Mouse (Mus musculus) hindbrain, embryonic 15.5 days (tissue): ENCODE measurements at regions not wholly inside any gene's neighbourhood (a gene's known extent, or its start where the extent isn't known, plus 50 kb on each side); places are given as distances from the start of the nearest gene placed in this dataset.

Experiments
- ATAC-seq: fragments of 200-750 bp; cut with Nextera tagmentation; 2 replicates; pipeline ENCODE4 v1.8.0; 2017; ENCODE audit warnings: low read depth, moderate number of reproducible peaks, moderate TSS enrichment; ENCODE audit not compliant: low FRiP score
- H3K27ac ChIP-seq: fragments of 300-500 bp; sonication (generic); replicated peaks from 2 replicates; pipeline ENCODE4 v1.5.1; 2015; ENCODE audit warnings: mild to moderate bottlenecking, inconsistent platforms
- H3K27me3 ChIP-seq: fragments of 300-500 bp; sonication (generic); 2 replicates; pipeline ENCODE4 v1.6.1; 2015; ENCODE audit warnings: control low read depth, inconsistent platforms
- H3K36me3 ChIP-seq: fragments of 300-500 bp; sonication (generic); 2 replicates; pipeline ENCODE4 v1.6.1; 2015; ENCODE audit warnings: control low read depth, inconsistent platforms
- H3K4me1 ChIP-seq: fragments of 300-500 bp; sonication (generic); replicated peaks from 2 replicates; pipeline ENCODE4 v1.6.1; 2015; ENCODE audit warnings: control low read depth, inconsistent platforms
- H3K4me2 ChIP-seq: fragments of 300-500 bp; sonication (generic); 2 replicates; pipeline ENCODE4 v1.6.1; 2015; ENCODE audit warnings: moderate library complexity, mild to moderate bottlenecking, inconsistent platforms
- H3K4me3 ChIP-seq: fragments of 300-500 bp; sonication (generic); 2 replicates; pipeline ENCODE4 v1.5.1; 2015; ENCODE audit warnings: mild to moderate bottlenecking, inconsistent platforms
- H3K9ac ChIP-seq: fragments of 300-500 bp; sonication (generic); 2 replicates; pipeline ENCODE4 v1.6.1; 2015; ENCODE audit warnings: inconsistent platforms
- H3K9me3 ChIP-seq: fragments of 300-500 bp; sonication (generic); 2 replicates; pipeline ENCODE4 v1.6.1; 2016; ENCODE audit warnings: control low read depth, inconsistent platforms
- WGBS: fragments of 180-500 bp; shearing (Covaris S2); methylation state at CpG from one replicate; pipeline ENCODE4 v1.1.7; 2015; 5-methylcytosine and 5-hydroxymethylcytosine counted together

DNA sequence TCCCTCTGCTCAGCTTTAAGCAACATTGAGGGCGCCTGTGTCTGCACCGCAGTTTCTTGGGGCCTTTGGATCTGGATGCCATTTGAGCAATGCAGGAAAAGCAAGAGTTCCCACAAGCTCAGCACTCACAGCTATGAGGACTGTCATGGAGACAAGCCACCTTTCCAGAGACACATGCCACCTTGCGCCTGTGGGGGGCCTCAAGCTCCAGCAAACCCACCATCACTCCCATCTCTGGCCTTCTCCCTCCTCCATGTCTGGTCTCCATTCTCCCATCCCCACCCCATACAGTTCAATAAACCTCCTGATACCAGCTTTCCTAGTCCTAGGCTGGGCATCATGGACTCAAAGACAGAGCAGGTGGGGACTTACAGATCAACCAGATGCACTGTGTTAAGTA lies 97.8 kb downstream of the Wdr11 start:
- H3K27ac ChIP-seq: no peak overlapping the region
- ATAC-seq: no peak

DNA sequence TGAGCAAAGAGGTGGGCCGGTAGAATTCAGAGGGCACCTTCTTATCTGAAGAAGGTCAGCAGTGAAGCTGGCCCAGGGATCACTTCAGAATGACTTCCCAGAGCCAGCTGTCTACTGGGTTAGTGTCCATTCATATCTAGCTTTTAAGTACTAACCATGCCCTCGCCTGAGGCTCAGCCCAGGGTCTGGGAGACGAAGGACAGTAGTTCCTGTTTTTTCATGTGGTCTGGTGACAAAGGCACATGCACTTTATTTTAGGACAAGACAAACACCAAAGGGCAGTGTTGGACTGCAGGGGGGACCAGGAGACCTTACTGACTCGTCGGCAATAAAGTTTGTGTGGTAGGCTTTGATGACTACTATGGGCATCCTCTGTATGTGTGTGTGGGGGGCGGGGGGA lies 99.2 kb downstream of the Wdr11 start:
- 95% methylated on average over 6 of the region's 6 CpGs for WGBS
- no peaks in the 10 kb centered on the region for H3K27me3 ChIP-seq
- no peak overlapping the region for H3K9ac ChIP-seq
- ATAC-seq: no peak
- H3K9me3 ChIP-seq: no peaks in the 10 kb centered on the region
- H3K27ac ChIP-seq: no peak overlapping the region
- no peaks in the 10 kb centered on the region for H3K36me3 ChIP-seq
- no peak overlapping the region for H3K4me3 ChIP-seq
- H3K4me2 ChIP-seq: no peak overlapping the region
- 0 out of 2 replicates have a peak, but pooled peaks cover 4% of the 10 kb centered on the region for H3K4me1 ChIP-seq

More for the DNA sequence above, 97.8 kb downstream of the Wdr11 start:
- H3K27me3 ChIP-seq: no peaks in the 10 kb centered on the region
- 0 out of 2 replicates have a peak, but pooled peaks cover 4% of the 10 kb centered on the region for H3K4me1 ChIP-seq
- no peak overlapping the region for H3K4me3 ChIP-seq
- no peaks in the 10 kb centered on the region for H3K36me3 ChIP-seq
- H3K9ac ChIP-seq: no peak overlapping the region
- H3K4me2 ChIP-seq: no peak overlapping the region
- no peaks in the 10 kb centered on the region for H3K9me3 ChIP-seq
- 99% methylated on average over 3 of the region's 3 CpGs for WGBS

DNA sequence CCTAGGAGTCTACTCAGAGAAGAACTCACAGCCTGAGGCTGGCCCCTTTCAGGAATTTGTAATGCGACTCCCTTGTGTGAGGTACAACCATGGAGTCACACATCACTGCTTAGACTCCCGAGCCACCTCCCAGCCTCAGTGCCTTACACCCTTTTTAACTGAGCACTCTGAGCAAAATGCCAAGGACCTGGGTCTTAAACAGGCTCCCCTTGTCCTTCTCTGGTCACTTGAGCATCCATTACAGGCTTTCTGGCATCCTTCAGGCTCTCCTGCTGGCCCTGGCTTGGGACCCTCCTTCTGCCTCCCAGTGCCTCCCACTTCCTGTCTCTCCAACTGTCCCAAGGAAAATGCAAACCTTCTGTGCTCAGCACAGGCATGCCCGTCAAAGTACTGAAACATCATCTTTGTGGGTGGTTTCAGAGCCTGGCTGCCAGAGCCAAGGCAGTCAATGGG lies 100.0 kb downstream of the Wdr11 start:
- H3K36me3 ChIP-seq: no peaks in the 10 kb centered on the region
- WGBS: 45% methylated on average over 3 of the region's 3 CpGs
- no peak overlapping the region for H3K4me2 ChIP-seq
- 0 out of 2 replicates have a peak, but pooled peaks cover 4% of the 10 kb centered on the region for H3K4me1 ChIP-seq
- H3K9me3 ChIP-seq: no peaks in the 10 kb centered on the region
- no peak overlapping the region for H3K9ac ChIP-seq
- no peak overlapping the region for H3K27ac ChIP-seq
- no peak overlapping the region for H3K4me3 ChIP-seq
- ATAC-seq: no peak
- H3K27me3 ChIP-seq: no peaks in the 10 kb centered on the region

DNA sequence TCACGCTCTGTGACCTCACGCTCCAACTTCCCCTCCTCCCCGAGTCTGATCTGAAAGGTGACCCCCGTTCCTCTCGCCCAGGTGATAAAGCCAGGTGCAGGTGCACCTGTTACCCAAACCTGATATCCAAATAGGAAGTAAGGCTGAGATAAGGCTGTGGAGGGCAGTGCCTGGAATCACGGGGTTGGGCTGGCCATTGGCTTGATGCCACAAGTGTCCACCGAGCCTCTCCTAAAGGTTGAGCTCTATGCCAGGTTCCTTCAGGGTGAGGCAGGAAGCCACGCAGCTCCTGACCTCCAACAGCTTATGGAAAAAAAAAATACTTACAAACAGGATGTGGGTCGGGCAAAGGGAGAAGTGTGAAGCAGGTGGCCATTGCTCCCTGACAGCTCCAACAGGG lies 102.0 kb downstream of the Wdr11 start:
- 90% methylated on average over 9 of the region's 9 CpGs for WGBS
- no peaks in the 10 kb centered on the region for H3K9me3 ChIP-seq
- H3K27me3 ChIP-seq: no peaks in the 10 kb centered on the region
- no peaks in the 10 kb centered on the region for H3K4me1 ChIP-seq
- no peak overlapping the region for H3K27ac ChIP-seq
- H3K4me2 ChIP-seq: no peak overlapping the region
- no peak overlapping the region for H3K4me3 ChIP-seq
- no peak overlapping the region for H3K9ac ChIP-seq
- no peaks in the 10 kb centered on the region for H3K36me3 ChIP-seq
- no peak for ATAC-seq

DNA sequence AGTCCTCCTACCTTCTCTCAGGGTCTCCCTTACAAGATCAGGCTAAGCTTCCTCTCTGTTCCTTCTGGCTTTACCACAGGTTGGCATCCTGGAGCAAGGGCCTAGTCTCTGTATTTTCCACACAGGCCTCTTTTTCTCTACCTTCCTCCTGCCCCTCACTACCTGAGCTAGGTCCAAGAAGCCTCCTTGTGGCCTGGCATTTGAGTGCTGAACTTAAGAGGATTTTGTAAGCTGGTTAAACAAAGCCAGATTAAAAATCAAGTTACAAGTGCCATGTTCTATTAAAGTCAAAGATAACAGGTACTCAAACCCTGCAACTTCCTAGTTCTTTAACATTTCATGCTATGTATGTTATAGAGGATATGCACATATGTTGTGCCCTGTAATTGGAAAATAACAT lies 102.5 kb downstream of the Wdr11 start:
- H3K4me3 ChIP-seq: no peak overlapping the region
- H3K4me2 ChIP-seq: no peak overlapping the region
- H3K27me3 ChIP-seq: no peaks in the 10 kb centered on the region
- H3K4me1 ChIP-seq: no peaks in the 10 kb centered on the region
- H3K9ac ChIP-seq: no peak overlapping the region
- ATAC-seq: no peak
- H3K27ac ChIP-seq: no peak overlapping the region
- H3K9me3 ChIP-seq: no peaks in the 10 kb centered on the region
- H3K36me3 ChIP-seq: no peaks in the 10 kb centered on the region

DNA sequence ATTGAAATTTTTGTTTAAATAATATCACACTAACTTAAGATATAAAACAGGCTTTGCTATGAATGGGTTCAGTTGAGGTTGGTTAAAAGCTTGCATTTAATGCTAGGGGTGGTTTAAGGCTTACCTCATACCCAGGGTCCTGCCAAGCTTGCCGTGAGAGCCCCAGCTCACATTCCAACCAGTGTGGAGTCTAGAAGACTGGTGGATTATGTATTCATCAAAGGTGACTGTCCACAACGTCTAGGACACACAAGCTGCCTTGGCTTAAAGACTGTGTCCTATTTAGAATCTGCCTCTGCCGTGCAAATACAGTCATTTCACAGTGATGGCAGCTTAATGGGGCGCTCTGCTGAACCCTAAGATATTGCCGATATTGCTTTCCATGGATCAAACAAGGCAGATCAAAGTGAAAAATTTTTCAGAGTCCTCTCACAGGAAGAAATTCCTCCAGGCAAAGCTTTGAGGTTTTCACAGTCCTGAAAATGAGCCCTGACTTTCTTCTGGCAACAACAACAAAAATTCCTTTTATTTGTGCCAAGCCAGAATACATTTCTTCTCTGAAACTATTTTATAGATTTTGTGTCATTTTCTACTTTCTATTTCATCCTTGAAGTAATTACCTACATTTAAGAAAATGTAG lies 108.4 kb downstream of the Wdr11 start:
- Histone ChIP-seq H3K4me2 (no peak overlapping the region), H3K9me3 (no peaks in the 10 kb centered on the region), H3K4me1 (no peaks in the 10 kb centered on the region), H3K27me3 (no peaks in the 10 kb centered on the region), H3K36me3 (no peaks in the 10 kb centered on the region), H3K27ac (no peak overlapping the region), H3K9ac (no peak overlapping the region), H3K4me3 (no peak overlapping the region)
- WGBS: 75% methylated on average over 5 of the region's 5 CpGs
- ATAC-seq: no peak

DNA sequence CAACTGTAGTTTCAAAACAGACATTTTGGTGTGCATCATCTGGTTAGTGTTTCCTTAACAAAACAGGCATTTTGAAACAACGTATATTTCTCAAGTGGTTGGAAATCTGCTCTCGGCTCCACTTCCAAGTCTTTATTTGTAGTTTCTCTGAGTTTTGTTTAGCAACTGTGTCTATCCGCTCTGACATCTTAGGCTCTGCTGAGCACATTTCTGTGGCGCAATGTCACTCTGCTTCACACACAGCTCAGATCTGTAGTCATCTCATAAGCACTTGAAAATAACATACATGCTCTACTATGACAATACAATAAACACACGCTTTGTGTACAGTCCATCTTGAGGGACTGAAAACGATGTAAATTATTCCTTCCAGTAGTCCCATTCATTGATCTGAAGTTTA lies 135.9 kb downstream of the Wdr11 start:
- Histone ChIP-seq H3K36me3 (no peaks in the 10 kb centered on the region), H3K9ac (no peak overlapping the region), H3K27me3 (no peaks in the 10 kb centered on the region), H3K9me3 (no peaks in the 10 kb centered on the region), H3K4me2 (no peak overlapping the region), H3K4me3 (no peak overlapping the region), H3K4me1 (no peaks in the 10 kb centered on the region), H3K27ac (no peak overlapping the region)
- no peak for ATAC-seq
- WGBS: 92% methylated on average over 6 of the region's 6 CpGs

DNA sequence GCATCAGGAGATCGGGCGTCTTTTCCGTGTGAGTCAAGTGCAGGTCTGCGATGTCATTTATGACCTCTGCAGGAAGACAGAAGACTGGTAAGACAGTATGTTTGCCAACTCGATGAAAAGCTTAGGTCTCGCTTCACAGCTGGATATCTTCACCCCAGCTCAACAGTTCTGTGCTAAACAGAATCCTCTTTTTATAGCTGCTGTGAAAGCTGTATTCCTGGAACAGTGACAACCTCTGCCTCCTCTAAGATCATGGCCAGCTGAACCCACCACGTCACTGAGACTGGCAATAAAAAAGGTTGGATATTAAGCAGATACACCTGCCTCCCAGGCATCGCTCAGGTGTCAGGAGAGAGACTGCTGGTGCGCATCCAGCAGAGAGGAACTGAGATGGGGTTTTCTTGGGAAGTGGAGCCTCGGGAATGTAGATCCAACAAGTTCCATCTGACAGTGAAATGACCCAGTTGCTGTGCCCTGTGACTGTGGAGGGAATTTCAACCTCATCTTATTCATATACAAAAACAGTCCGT lies 138.1 kb downstream of the Wdr11 start:
- Histone ChIP-seq H3K4me1 (no peaks in the 10 kb centered on the region), H3K9ac (no peak overlapping the region), H3K27ac (no peak overlapping the region), H3K9me3 (no peaks in the 10 kb centered on the region), H3K27me3 (no peaks in the 10 kb centered on the region), H3K36me3 (no peaks in the 10 kb centered on the region), H3K4me3 (no peak overlapping the region), H3K4me2 (no peak overlapping the region)
- no peak for ATAC-seq
- 75% methylated on average over 11 of the region's 11 CpGs for WGBS

DNA sequence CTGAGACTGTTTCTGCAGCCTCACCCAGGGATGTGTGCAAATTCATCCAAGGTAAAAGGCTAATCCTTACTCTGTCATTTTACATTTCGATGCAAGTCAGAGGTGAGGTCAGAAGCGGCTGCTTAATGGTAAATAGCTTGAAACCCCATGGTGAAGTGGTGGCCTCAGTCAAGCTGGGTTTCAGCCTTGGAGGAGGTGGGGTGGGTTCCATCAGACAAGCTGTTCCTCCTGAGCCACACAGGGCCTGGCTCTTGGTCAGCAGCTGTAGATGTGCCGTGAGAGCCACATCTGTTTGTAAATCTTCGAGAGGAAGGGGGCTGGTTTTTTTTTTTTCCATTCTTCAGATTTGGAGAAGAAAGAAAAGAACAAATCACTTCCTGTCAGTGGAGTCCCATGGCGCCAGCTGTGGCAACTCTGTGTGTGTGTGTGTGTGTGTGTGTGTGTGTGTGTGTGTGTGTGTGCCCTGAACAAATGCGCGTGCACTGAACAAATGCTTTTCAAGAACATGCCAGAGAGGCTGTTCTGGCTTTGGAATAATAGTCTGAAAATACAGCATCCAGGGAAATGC lies 139.2 kb downstream of the Wdr11 start:
- Histone ChIP-seq H3K27me3 (no peaks in the 10 kb centered on the region), H3K9ac (no peak overlapping the region), H3K4me3 (no peak overlapping the region), H3K36me3 (no peaks in the 10 kb centered on the region), H3K4me2 (no peak overlapping the region), H3K9me3 (no peaks in the 10 kb centered on the region), H3K4me1 (no peaks in the 10 kb centered on the region), H3K27ac (no peak overlapping the region)
- ATAC-seq: no peak
- 46% methylated on average over 7 of the region's 7 CpGs for WGBS

DNA sequence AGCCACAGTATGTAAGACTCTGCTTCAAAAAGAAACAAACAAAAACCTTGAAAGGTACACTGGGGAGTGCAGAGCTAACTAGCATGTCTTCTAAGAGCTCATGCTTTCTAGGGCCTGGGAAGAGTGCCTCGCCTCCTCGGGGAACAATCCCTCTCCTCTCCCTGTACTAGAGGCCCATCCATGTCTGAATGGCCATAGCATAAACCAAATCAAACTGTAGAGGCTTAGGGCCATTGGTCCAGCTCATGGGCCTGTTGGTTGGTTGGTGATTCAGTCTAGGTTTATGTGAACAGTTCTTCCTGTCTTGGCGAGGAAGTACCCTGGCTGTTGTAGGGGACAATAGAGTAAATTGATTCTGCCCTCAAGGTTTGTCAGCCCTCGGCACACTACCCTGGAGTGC lies 151.0 kb downstream of the Wdr11 start:
- Histone ChIP-seq H3K9ac (no peak overlapping the region), H3K27ac (no peak overlapping the region), H3K4me1 (peaks cover 15% of the 10 kb centered on the region), H3K4me2 (no peak overlapping the region), H3K27me3 (no peaks in the 10 kb centered on the region), H3K36me3 (no peaks in the 10 kb centered on the region), H3K9me3 (no peaks in the 10 kb centered on the region), H3K4me3 (no peak overlapping the region)
- no peak for ATAC-seq
- WGBS: 85% methylated on average over 4 of the region's 4 CpGs

DNA sequence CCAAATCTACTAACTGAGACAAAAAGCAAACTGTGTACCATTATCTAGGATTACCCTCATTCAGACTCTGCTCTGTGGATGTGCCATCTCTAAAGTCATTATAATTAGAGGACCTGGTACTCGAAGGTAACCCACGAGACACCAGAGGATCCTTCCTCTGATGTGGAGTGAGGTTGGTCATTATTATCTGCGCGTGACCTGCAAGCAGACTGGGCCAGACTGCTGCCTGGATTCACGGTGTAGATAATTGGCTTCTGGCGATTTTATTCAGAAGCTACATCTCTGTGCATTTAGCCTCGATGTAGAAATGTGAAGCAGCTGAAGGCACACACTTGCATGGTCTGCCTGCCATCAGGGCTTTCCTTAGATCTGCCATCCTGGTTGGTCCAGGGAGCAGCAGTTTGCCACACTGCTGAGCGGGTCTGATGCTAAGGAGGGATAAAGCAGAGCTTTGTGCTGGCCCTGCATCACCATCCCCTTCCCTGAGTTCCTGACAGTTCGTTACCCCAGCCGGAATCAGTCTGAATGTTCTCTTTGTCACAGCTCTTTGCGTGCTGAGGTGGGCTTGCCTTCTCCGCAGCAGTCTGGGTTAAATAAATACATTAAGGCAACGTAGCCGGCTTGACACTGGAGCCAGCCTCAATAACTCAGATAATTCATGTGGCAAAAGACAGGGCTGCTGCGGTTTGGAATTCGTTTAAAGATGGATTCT lies 152.4 kb downstream of the Wdr11 start:
- Histone ChIP-seq H3K27me3 (no peaks in the 10 kb centered on the region), H3K36me3 (no peaks in the 10 kb centered on the region), H3K4me3 (no peak overlapping the region), H3K4me2 (no peak overlapping the region), H3K9me3 (no peaks in the 10 kb centered on the region), H3K4me1 (peaks cover 15% of the 10 kb centered on the region), H3K9ac (no peak overlapping the region), H3K27ac (0 out of 2 replicates have a peak overlapping the region, but pooled peaks have one; percentile 50)
- 29% methylated on average over 16 of the region's 16 CpGs for WGBS
- peak; percentile 59 for ATAC-seq

DNA sequence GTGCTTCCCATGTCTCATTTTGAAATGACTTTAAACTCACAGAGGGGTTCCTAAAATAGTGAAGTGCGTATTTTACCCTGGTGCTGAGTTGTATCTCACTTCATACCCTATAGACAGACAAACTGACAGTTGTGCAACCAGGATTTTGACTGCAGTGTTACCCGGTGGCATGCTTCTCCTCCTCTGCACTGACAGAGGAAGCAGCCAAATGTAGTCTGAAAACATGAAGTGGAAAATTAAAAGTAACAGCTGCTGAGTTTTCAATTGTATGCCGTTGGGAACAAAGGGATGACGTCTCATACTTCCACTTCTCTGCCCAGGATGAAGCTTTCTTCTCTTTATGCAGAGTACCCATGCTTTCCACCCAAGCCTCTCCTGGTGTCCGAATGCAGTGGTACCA lies 155.0 kb downstream of the Wdr11 start:
- Histone ChIP-seq H3K9ac (no peak overlapping the region), H3K4me3 (no peak overlapping the region), H3K4me2 (no peak overlapping the region), H3K36me3 (no peaks in the 10 kb centered on the region), H3K27me3 (no peaks in the 10 kb centered on the region), H3K4me1 (peaks cover 15% of the 10 kb centered on the region), H3K9me3 (no peaks in the 10 kb centered on the region), H3K27ac (no peak overlapping the region)
- ATAC-seq: no peak
- WGBS: 69% methylated on average over 5 of the region's 5 CpGs
